Comparison of ENCODE assay signal across 7 mouse cellular contexts in the genomic region with DNA sequence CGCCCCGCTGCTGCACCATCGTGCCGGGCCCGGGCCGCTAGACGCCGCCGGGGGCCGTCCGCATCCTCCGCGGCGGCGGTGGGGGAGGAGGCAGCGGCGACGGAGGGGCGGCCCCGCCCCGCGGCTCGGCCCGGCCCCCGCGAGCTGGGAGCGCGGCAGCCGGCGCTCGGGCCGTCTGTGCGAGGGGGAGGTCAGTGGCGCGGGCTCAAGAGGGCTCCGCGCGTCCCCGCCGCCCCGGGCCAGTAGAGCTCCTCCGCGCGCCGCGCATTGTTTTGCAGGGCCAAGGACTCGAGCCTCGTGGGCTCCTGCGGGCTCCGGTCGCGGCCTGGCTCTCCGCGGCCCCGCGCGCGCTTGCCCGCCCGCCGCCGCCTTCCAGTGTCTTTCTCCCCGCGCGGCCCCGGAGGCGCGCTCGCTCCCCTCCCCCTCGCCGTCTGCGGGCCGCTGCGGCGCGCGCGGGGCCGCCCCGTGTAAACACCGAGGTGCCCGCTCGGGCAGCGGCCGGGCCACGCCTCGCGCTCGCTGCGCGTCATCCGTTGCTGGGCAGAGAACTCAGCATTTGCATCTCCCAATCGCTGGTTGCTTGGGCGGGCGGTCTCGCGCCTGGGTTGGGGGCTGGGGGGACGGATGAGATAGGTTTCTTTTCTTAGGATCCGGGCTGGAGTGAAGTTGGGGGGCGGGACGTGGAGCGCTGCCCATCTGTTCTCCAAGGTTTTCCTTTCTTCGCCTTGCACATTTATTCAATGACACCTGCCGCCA. TPM values are rescaled to one million over a fixed set of nuclear protein-coding genes. Genes with fewer than 3 reads are reported as not detected.
A peak's percentile ranks its signal among the peaks of the same experiment; 100 is the strongest.
DNase-seq lines count a peak whose midpoint lies in the region; ATAC-seq and TF ChIP-seq lines count a peak whose summit lies in the region.

Gene Sox12 (minus strand): TSS at position 384 of the 756 bp plus-strand sequence.

- no peaks in the 10 kb centered on the region for H3K27me3 ChIP-seq in embryonic facial prominence, embryonic 12.5 days
- no peaks in the 10 kb centered on the region for H3K27me3 ChIP-seq in limb, embryonic 11.5 days (ENCODE audit: control insufficient read depth, insufficient read depth, low read length)
- no peaks in the 10 kb centered on the region for H3K27me3 ChIP-seq in midbrain, embryonic 13.5 days
- peaks cover 14% of the 10 kb centered on the region for H3K27me3 ChIP-seq in small intestine, adult 2 months (ENCODE audit: control insufficient read depth, insufficient read depth, low read length)

- H3K9ac ChIP-seq in embryonic facial prominence, embryonic 12.5 days, result peak within 1 kb of the TSS; percentile 98
- H3K9ac ChIP-seq in limb, embryonic 11.5 days (ENCODE audit: low read length), result peak within 1 kb of the TSS; percentile 97
- H3K9ac ChIP-seq in midbrain, embryonic 13.5 days (replicated peaks), result peak within 1 kb of the TSS; percentile 98

- TF ChIP-seq POLR2A in small intestine, adult 2 months (IDR thresholded peaks at IDR 0.05; ENCODE audit: low read depth, low read length), result no peak

- TF ChIP-seq CTCF in small intestine, adult 2 months (IDR thresholded peaks at IDR 0.05; ENCODE audit: extremely low read depth, insufficient read length, insufficient replicate concordance, low read depth, low read length), result no peak

- peaks cover 7% of the 10 kb centered on the region for H3K36me3 ChIP-seq in embryonic facial prominence, embryonic 12.5 days
- no peaks in the 10 kb centered on the region for H3K36me3 ChIP-seq in limb, embryonic 11.5 days (ENCODE audit: control insufficient read depth, insufficient read depth, low read length)
- peaks cover 4% of the 10 kb centered on the region; the same call in 1 of the 2 replicates for H3K36me3 ChIP-seq in midbrain, embryonic 13.5 days
- H3K36me3 ChIP-seq in small intestine, adult 2 months (ENCODE audit: control insufficient read depth, insufficient read depth, low read length), result no peaks in the 10 kb centered on the region

- peak; percentile 98 to 99 for DNase-seq in adrenal gland, postnatal 36 days
- peak; percentile 94 to 98 for DNase-seq in heart, adult 18-20 months
- DNase-seq in kidney, adult 18-20 months, result peak; percentile 97
- DNase-seq in limb, embryonic 11.5 days (ENCODE audit: low spot score), result peak; percentile 100

- peaks cover 37% of the 10 kb centered on the region for H3K4me1 ChIP-seq in embryonic facial prominence, embryonic 12.5 days
- H3K4me1 ChIP-seq in limb, embryonic 11.5 days (ENCODE audit: control insufficient read depth, insufficient read depth, low read length), result peaks cover 22% of the 10 kb centered on the region
- peaks cover 47% of the 10 kb centered on the region for H3K4me1 ChIP-seq in midbrain, embryonic 13.5 days (replicated peaks)
- peaks cover 12% of the 10 kb centered on the region for H3K4me1 ChIP-seq in small intestine, adult 2 months (ENCODE audit: control insufficient read depth, insufficient read depth, insufficient read length, low read length)

- no peaks in the 10 kb centered on the region for H3K9me3 ChIP-seq in embryonic facial prominence, embryonic 12.5 days
- H3K9me3 ChIP-seq in limb, embryonic 11.5 days (ENCODE audit: control insufficient read depth, low read length), result no peaks in the 10 kb centered on the region
- H3K9me3 ChIP-seq in midbrain, embryonic 13.5 days, result no peaks in the 10 kb centered on the region

- peak within 1 kb of the TSS; percentile 93 for H3K4me2 ChIP-seq in embryonic facial prominence, embryonic 12.5 days (replicated peaks)
- H3K4me2 ChIP-seq in limb, embryonic 11.5 days (ENCODE audit: low read depth, severe bottlenecking), result peak within 1 kb of the TSS; percentile 58
- peak within 1 kb of the TSS; percentile 74 for H3K4me2 ChIP-seq in midbrain, embryonic 13.5 days (replicated peaks)

- peak within 1 kb of the TSS; percentile 99 for H3K27ac ChIP-seq in embryonic facial prominence, embryonic 12.5 days
- peak within 1 kb of the TSS; percentile 99 for H3K27ac ChIP-seq in limb, embryonic 11.5 days (replicated peaks; ENCODE audit: low read depth, low read length)
- peak within 1 kb of the TSS; percentile 100 for H3K27ac ChIP-seq in midbrain, embryonic 13.5 days
- peak within 1 kb of the TSS; percentile 63 for H3K27ac ChIP-seq in small intestine, adult 2 months (ENCODE audit: insufficient read depth, low read depth, low read length)

- under 1% methylated on average over 86 of the region's 104 CpGs for WGBS in embryonic facial prominence, embryonic 12.5 days
- under 1% methylated on average over 78 of the region's 104 CpGs for WGBS in limb, embryonic 11.5 days
- WGBS in midbrain, embryonic 13.5 days, result under 1% methylated on average over 53 of the region's 104 CpGs
- WGBS in small intestine, adult 2 months, result under 1% methylated on average over 101 of the region's 104 CpGs

- peak; percentile 62 for ATAC-seq in embryonic facial prominence, embryonic 12.5 days (ENCODE audit: insufficient number of reproducible peaks, insufficient read depth, low FRiP score, low TSS enrichment)
- peak; percentile 57 for ATAC-seq in limb, embryonic 11.5 days (ENCODE audit: insufficient number of reproducible peaks, low FRiP score, low TSS enrichment, low read depth)
- ATAC-seq in midbrain, embryonic 13.5 days, result peak; percentile 65

- peak within 1 kb of the TSS; percentile 96 for H3K4me3 ChIP-seq in embryonic facial prominence, embryonic 12.5 days
- H3K4me3 ChIP-seq in limb, embryonic 11.5 days (ENCODE audit: low read depth, low read length), result peak within 1 kb of the TSS; percentile 88
- peak within 1 kb of the TSS; percentile 91 for H3K4me3 ChIP-seq in midbrain, embryonic 13.5 days (replicated peaks)
- H3K4me3 ChIP-seq in small intestine, adult 2 months (ENCODE audit: low read depth, low read length), result peak within 1 kb of the TSS; percentile 89

RNA-seq across cellular contexts. Expression of gene Sox12, which starts in this region (rescaled TPM):
- 10 to 100 TPM in 1 of 2 experiments, 1 to 10 TPM in 1; 8.3 to 12.9 TPM for total RNA-seq in adrenal gland, postnatal 36 days (2021)
- polyA plus RNA-seq in embryonic facial prominence, embryonic 12.5 days (2016; fragmentation: Nextera tagmentation; extraction: Ambion mirVana), result 16.9 and 18.1 TPM in 2 replicates
- 1 to 10 TPM; 5.7 to 5.8 TPM for total RNA-seq in heart, adult 18-20 months (2021)
- 21.1 and 21.8 TPM in 2 replicates for polyA plus RNA-seq in limb, embryonic 11.5 days (2014; fragmentation: Nextera tagmentation; extraction: Ambion mirVana)
- polyA plus RNA-seq in midbrain, embryonic 13.5 days (2015; fragmentation: Nextera tagmentation; extraction: Ambion mirVana), result 18.2 and 18.5 TPM in 2 replicates
- polyA plus RNA-seq in small intestine, adult 2 months (2012; rRNA removed), result 1.8 and 3.2 TPM in 2 replicates

Comparison
In these comparisons a context has a peak if more than half of its experiments do, and no peak if none do; other contexts are left out.
1. Peak in every context shown above with its lines: DNase-seq, ATAC-seq, H3K4me3 ChIP-seq and H3K27ac ChIP-seq.